Mouse (Mus musculus) liver, postnatal 0 days (tissue): Measurements from ENCODE around the gene Shbg. TPM values are rescaled to one million over a fixed set of nuclear protein-coding genes. Genes with fewer than 3 reads are reported as not detected.

Experiments
- ATAC-seq: fragments of 200-750 bp; cut with Nextera tagmentation; 2 replicates; pipeline ENCODE4 v1.8.0; 2017; ENCODE audit warnings: mild to moderate bottlenecking, moderate library complexity
- DNase-seq: peaks from one replicate; pipeline ENCODE4 v3.0.0-alpha.2; 2016
- H3K27ac ChIP-seq: fragments of 300-500 bp; sonication (generic); 2 replicates; pipeline ENCODE4 v1.5.1; 2014; ENCODE audit warnings: antibody characterized with exemption, moderate library complexity, mild to moderate bottlenecking, low read depth
- H3K27me3 ChIP-seq: fragments of 300-500 bp; sonication (generic); 2 replicates; pipeline ENCODE4 v1.6.1; 2014; ENCODE audit warnings: low read length, control low read depth, mixed read lengths; ENCODE audit not compliant: insufficient read depth
- H3K36me3 ChIP-seq: fragments of 300-500 bp; sonication (generic); replicated peaks from 2 replicates; pipeline ENCODE4 v1.6.1; 2014; ENCODE audit warnings: mild to moderate bottlenecking, control low read depth, low read length, moderate library complexity, mixed read lengths; ENCODE audit not compliant: insufficient read depth
- H3K4me1 ChIP-seq: fragments of 300-500 bp; sonication (generic); 2 replicates; pipeline ENCODE4 v1.6.1; 2014; ENCODE audit warnings: antibody characterized with exemption, mild to moderate bottlenecking, control low read depth; ENCODE audit not compliant: insufficient read depth
- H3K4me2 ChIP-seq: fragments of 300-500 bp; sonication (generic); 2 replicates; pipeline ENCODE4 v1.6.1; 2014; ENCODE audit warnings: low read depth, mild to moderate bottlenecking, low read length, moderate library complexity, mixed read lengths
- H3K4me3 ChIP-seq: fragments of 300-500 bp; sonication (generic); 2 replicates; pipeline ENCODE4 v1.5.1; 2014; ENCODE audit warnings: low read depth, low read length
- H3K9ac ChIP-seq: fragments of 300-500 bp; sonication (generic); replicated peaks from 2 replicates; pipeline ENCODE4 v1.6.1; 2014; ENCODE audit warnings: mild to moderate bottlenecking, moderate library complexity
- H3K9me3 ChIP-seq: fragments of 300-500 bp; sonication (generic); 2 replicates; pipeline ENCODE4 v1.6.1; 2016; ENCODE audit warnings: mild to moderate bottlenecking, control low read depth, low read length, mixed read lengths
- CTCF ChIP-seq: sonication (generic); IDR thresholded peaks from 2 replicates; pipeline ENCODE4 v1.5.1; 2016; ENCODE audit warnings: antibody characterized with exemption, low read depth
- EP300 ChIP-seq: IDR thresholded peaks from 2 replicates; pipeline ENCODE4 v1.6.1; 2016; ENCODE audit warnings: antibody characterized with exemption, low read depth, mild to moderate bottlenecking
- WGBS: fragments of 180-500 bp; shearing (Covaris S2); extraction: QIAGEN DNeasy Blood & Tissue Kit; methylation state at CpG from one replicate; pipeline ENCODE4 v1.1.7; 2014; ENCODE audit not compliant: insufficient replicate concordance; 5-methylcytosine and 5-hydroxymethylcytosine counted together
- polyA plus RNA-seq: library from polyadenylated mRNA; unstranded; fragments of >200 nt; fragmentation: Nextera tagmentation; extraction: Ambion mirVana; gene quantifications from 2 replicates; pipeline ENCODE4 v1.2.1, GENCODE M21; 2015

The Shbg gene
- polyA plus RNA-seq, 1 experiment from 2014 or later: 4.3 TPM

DNA sequence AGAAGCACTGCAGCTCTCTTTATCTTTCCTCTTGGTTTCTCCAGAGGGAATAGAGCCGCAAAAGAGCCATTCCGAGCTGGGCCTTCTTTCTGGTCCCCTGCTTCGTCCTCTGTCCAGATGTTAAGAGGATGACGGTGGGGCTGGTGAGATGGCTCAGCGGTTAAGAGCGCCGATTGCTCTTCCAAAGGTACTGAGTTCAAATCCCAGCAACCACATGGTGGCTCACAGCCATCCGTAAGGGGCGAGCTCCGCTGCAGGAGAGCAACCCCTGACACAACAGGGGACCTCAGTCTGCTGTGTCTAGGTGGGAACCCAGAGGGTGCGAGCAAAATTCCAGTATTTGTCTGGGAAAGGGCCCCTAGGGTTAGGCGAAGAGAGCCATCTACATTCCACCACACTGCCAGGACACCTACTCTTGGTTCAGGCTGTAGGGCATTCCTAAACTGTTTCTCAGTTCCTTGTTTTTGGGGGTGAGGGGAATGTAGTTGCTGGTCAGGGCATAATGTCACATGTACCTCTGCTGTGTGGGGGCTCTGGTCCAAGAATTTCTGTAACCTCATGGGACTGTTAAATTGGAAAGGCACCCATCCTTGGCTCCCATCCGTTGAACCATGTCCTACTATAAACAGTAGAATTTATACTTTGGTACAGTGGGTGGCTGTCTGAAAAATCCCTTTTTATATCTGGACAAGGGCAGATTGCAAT, 45.4 kb upstream of the Shbg start:
- Histone ChIP-seq H3K27ac (peak overlapping the region; percentile 97), H3K36me3 (peaks cover 35% of the 10 kb centered on the region), H3K4me3 (peak overlapping the region; percentile 53), H3K27me3 (no peaks in the 10 kb centered on the region), H3K9ac (peak overlapping the region; percentile 57), H3K4me2 (peak overlapping the region; percentile 66), H3K9me3 (no peaks in the 10 kb centered on the region), H3K4me1 (peaks cover 25% of the 10 kb centered on the region)
- DNase-seq: no peak
- ATAC-seq: no peak
- whole genome bisulfite sequencing: 64% methylated on average over 13 of the region's 13 CpGs
- TF ChIP-seq EP300 (no peak), CTCF (no peak)

DNA sequence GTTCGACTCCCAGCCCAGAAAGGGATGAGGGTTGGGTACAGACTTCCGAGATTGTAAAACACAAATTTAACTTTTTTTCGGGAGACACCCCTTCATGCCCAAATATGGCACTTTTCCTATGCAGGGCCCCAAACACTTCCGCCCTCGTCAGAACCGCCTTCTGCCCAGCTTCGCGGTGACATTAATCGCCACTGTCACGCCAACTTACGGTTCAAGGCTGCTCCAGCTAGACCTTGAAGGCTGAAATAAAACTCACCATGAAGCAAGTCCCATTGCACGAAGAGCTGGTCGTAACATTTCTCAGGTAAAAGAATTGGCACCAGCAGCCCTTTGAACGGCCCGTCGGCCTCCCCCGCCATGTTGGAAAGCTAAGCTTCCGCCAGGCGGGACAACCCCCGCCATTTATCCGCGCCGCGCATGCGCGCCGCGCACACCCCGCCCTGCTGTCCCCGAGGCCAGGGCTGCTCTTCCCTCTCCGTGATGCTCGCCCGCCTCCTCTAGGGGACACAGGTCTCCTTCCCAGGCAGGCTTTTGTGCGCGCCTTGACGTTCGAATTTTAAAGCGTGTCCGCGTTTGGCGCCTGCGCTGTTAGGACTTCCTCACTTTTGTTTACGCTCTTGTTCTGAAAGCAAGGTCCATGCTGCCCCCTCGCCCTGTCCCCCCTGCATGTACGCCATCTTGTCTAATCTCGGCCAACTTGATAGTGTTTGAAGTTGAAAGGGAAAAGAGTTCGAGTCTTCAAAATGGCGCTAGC, 44.7 kb upstream of the Shbg start, which contains the start of gene Mpdu1:
TSS of gene Mpdu1 (minus strand) at position 430 of the 754 bp plus-strand sequence.
- H3K4me3 ChIP-seq: peak within 1 kb of the TSS; percentile 53
- TF ChIP-seq EP300: peak; percentile 64; the same call in 1 of the 2 replicates
- peak; percentile 61 for TF ChIP-seq CTCF
- DNase-seq (peak; percentile 93), ATAC-seq (peak; percentile 95)
- no peaks in the 10 kb centered on the region for H3K27me3 ChIP-seq
- peaks cover 34% of the 10 kb centered on the region for H3K36me3 ChIP-seq
- 1% methylated on average over 48 of the region's 48 CpGs for WGBS
- peak within 1 kb of the TSS; percentile 97 for H3K27ac ChIP-seq
- peak within 1 kb of the TSS; percentile 66 for H3K4me2 ChIP-seq
- H3K4me1 ChIP-seq: peaks cover 25% of the 10 kb centered on the region
- no peaks in the 10 kb centered on the region for H3K9me3 ChIP-seq
- peak within 1 kb of the TSS; percentile 57 for H3K9ac ChIP-seq

GRCm38 (mm10) chr11:69661221-69661881, 43.6 kb upstream of the Shbg start:
- DNase-seq: no peak
- H3K27ac ChIP-seq: peak overlapping the region; percentile 97
- peak overlapping the region; percentile 66 for H3K4me2 ChIP-seq
- TF ChIP-seq EP300 (no peak), CTCF (no peak)
- H3K9me3 ChIP-seq: no peaks in the 10 kb centered on the region
- H3K4me1 ChIP-seq: peaks cover 27% of the 10 kb centered on the region
- H3K36me3 ChIP-seq: peaks cover 39% of the 10 kb centered on the region
- WGBS: 49% methylated on average over 3 of the region's 3 CpGs
- ATAC-seq: no peak
- peak overlapping the region; percentile 57 for H3K9ac ChIP-seq
- peak overlapping the region; percentile 53 for H3K4me3 ChIP-seq
- no peaks in the 10 kb centered on the region for H3K27me3 ChIP-seq

DNA sequence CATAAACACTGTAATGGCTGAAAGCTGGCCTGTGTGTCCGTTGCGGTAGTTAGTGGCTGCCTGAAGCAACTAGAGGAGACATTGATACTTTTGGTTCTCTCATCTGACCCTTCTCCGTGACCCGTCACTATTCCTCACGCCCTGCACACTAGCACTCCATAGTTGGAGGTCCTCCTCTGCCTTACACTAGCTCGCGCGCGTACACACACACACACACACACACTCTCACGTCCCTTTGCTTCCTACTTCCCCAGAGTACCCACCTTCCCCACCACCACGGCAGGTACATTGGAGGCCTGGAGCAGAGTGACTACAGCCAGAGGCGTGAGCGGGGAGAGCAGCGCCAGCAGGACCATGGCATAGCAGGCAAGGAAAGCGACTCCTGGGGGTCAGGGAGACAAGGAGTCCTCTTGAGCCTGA, 39.8 kb upstream of the Shbg start:
- H3K36me3 ChIP-seq: peaks cover 36% of the 10 kb centered on the region
- no peak overlapping the region for H3K4me2 ChIP-seq
- H3K27ac ChIP-seq: no peak overlapping the region
- DNase-seq (no peak), ATAC-seq (no peak)
- peaks cover 14% of the 10 kb centered on the region for H3K4me1 ChIP-seq
- no peak overlapping the region for H3K4me3 ChIP-seq
- no peaks in the 10 kb centered on the region for H3K27me3 ChIP-seq
- no peaks in the 10 kb centered on the region for H3K9me3 ChIP-seq
- no peak for TF ChIP-seq EP300
- no peak for TF ChIP-seq CTCF
- 87% methylated on average over 15 of the region's 15 CpGs for WGBS
- no peak overlapping the region for H3K9ac ChIP-seq

GRCm38 (mm10) chr11:69656617-69657461, 39.1 kb upstream of the Shbg start:
- no peak overlapping the region for H3K27ac ChIP-seq

More at GRCm38 (mm10) chr11:69656617-69657461, 39.1 kb upstream of the Shbg start:
- TF ChIP-seq CTCF: peak; percentile 92
- TF ChIP-seq EP300: no peak
- ATAC-seq (no peak), DNase-seq (peak; percentile 61)
- Histone ChIP-seq H3K9me3 (no peaks in the 10 kb centered on the region), H3K4me2 (no peak overlapping the region), H3K36me3 (peaks cover 43% of the 10 kb centered on the region), H3K4me3 (no peak overlapping the region), H3K9ac (no peak overlapping the region), H3K27me3 (no peaks in the 10 kb centered on the region), H3K4me1 (peaks cover 14% of the 10 kb centered on the region)
- 68% methylated on average over 10 of the region's 10 CpGs for WGBS
